Mouse (Mus musculus): ENCODE results near the gene Sphkap. TPM values are rescaled to one million over a fixed set of nuclear protein-coding genes. Genes with fewer than 3 reads are reported as not detected.

Gene Sphkap
- polyA plus RNA-seq, 1 experiment from 2014 or later: 0.01 TPM

DNA sequence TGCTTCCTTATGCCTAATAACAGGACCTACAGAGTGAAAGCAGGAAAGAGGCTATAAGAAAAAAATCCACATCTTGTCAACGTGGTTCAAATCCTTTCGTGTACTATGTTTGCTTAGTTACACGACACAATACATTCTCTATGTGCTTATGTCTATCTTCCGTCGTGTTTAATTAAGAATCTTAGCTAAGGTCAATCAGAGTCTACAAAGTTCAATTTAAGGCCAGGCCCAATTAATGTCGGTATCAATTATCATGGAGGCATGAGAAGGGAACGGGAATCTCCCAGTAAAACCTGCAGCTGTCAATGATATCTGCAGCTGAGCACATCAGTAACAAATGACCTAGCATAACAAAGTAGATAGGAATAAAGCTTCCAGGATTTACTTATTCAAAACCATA lies 122.1 kb downstream of the Sphkap start:
- ChIA-PET POLR2A (no interaction called here), CTCF (no interaction called here)
- TF ChIP-seq CTCF (IDR thresholded peaks at IDR 0.05): no peak
- in situ Hi-C loops (cut with MboI; ENCODE audit: low pct_unique_long_range_greater_than_20kb): no loop called here
- no peak for ATAC-seq
- H3K27me3 ChIP-seq: peaks cover 26% of the 10 kb centered on the region
- DNase-seq (ENCODE audit: low read depth, low spot score): no peak

DNA sequence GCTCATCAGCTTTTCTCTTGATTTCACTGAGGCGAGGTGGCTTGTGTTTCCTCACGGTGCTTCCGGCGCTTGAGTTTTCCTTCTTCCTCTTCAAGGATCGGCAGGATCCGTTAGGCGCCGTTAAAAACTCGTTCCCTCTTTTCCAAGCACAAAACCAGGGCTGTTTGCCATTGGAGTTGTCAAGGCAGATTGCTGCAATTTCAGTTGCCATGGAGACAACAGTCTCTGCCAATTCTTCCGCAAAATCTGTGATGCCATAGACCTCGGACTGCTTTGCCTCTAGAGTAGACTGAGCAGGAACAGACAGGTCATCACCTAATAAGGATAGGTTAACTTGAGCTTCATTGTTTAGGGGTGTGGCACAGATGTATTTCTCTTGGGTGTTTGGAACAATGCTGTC lies 131.0 kb downstream of the Sphkap start:
- DNase-seq (ENCODE audit: low read depth, low spot score) (no peak), ATAC-seq (no peak)
- H3K27me3 ChIP-seq: peaks cover 9% of the 10 kb centered on the region
- ChIA-PET CTCF (no interaction called here), POLR2A (no interaction called here)
- no peak for TF ChIP-seq CTCF (IDR thresholded peaks at IDR 0.05)
- in situ Hi-C loops (cut with MboI; ENCODE audit: low pct_unique_long_range_greater_than_20kb): no loop called here

DNA sequence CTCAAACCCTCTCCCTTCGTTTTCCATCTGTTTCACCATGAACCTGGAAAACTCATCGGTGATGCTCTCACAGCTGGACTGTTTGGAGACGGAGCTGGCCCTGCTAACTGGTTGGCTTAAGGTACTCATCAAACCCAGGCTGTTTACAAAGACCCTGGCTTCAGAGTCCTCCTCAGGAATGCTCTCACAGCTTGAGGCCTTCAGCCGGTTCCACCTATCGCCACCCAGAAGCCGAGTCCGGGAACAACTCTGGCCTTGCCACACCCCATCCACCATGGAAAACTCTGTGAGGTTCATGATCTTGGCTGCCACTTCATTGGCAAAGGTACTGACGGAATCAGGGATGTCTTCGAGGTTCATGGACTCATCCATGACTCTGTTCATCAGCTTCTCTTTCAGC lies 131.4 kb downstream of the Sphkap start:
- DNase-seq (ENCODE audit: low read depth, low spot score) (no peak), ATAC-seq (no peak)
- peaks cover 12% of the 10 kb centered on the region for H3K27me3 ChIP-seq
- in situ Hi-C loops (cut with MboI; ENCODE audit: low pct_unique_long_range_greater_than_20kb): no loop called here
- no peak for TF ChIP-seq CTCF (IDR thresholded peaks at IDR 0.05)
- ChIA-PET POLR2A (no interaction called here), CTCF (no interaction called here)

DNA sequence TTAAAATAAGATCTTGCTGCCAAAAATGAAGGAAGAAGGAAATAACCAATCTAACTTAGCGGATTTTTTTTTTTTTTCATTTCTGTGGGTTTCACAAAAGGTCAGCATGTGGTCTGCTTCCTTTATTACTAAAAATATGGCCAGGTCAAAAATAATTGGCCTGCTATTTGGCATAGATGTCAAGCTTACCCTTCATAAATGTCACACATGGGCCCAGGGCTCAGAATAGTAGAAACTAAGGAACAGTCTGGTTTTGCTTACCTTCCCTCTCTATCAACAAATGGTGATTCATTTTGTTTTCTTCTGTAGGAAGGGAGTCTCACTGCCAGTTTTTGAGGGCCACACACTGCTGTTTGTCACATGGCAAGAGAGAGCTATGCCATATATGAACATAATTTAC lies 156.3 kb downstream of the Sphkap start:
- in situ Hi-C loops (cut with MboI; ENCODE audit: low pct_unique_long_range_greater_than_20kb): no loop called here
- no peak for TF ChIP-seq CTCF (IDR thresholded peaks at IDR 0.05)
- CTCF ChIA-PET: no interaction called here
- ATAC-seq: no peak
- POLR2A ChIA-PET: no interaction called here
- DNase-seq (ENCODE audit: low read depth, low spot score): no peak
- H3K27me3 ChIP-seq: peaks cover 38% of the 10 kb centered on the region

DNA sequence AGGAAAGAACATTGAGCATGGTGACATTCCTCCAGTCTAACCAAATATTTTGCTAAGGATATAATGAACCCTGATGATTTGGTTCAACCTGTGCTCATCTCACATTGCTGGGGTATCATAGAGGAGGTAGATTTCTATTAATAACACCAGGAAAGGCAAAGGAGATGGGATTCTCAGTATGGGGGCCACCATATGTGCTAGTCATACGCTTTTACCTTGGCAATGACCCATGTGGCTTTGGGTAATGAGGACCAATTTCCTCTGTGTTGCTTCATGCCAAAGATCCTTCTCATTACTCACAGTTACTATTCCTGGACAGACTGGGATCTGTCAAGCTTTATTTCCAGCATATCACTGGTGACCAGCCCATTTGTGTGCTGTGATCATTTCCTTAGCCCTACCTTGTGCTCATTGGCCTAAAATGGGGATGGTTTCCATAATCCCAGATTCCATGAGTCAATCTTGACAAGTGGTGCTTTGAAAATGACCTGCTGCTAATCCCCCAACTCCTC lies 159.7 kb downstream of the Sphkap start:
- H3K27me3 ChIP-seq: peaks cover 12% of the 10 kb centered on the region
- DNase-seq (ENCODE audit: low read depth, low spot score) (no peak), ATAC-seq (no peak)
- in situ Hi-C loops (cut with MboI; ENCODE audit: low pct_unique_long_range_greater_than_20kb): no loop called here
- CTCF ChIA-PET: interaction anchor here (1.7 kb wide), 1 partner anchor 11 kb away, joined by 4 read pairs; no protein-coding TSS in a partner anchor
- TF ChIP-seq CTCF (IDR thresholded peaks at IDR 0.05): no peak
- POLR2A ChIA-PET: no interaction called here

DNA sequence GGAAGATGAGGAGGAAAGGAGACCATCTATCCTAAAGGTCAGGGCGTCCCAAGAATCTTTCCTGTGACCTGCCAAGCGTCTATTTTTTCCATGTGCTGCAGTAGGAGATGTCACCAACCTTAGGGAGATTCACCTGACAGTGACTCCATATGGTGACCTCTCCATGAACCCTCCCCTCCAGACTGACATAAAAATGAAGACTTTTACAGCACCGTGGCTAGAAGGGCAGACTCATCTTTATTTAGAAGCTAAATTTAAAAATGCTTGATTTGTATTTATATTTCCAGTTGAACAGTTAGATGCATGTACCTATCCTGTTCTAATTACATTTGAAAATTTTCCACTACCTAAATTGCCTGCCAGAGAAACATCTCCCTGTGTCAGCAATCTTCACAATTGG lies 180.1 kb downstream of the Sphkap start:
- no peak for TF ChIP-seq CTCF (IDR thresholded peaks at IDR 0.05)
- ChIA-PET POLR2A (no interaction called here), CTCF (interaction anchor here (0.6 kb wide), 1 partner anchor 262 kb away, joined by 3 read pairs; no protein-coding TSS in a partner anchor)
- in situ Hi-C loops (cut with MboI; ENCODE audit: low pct_unique_long_range_greater_than_20kb): no loop called here
- DNase-seq (ENCODE audit: low read depth, low spot score) (no peak), ATAC-seq (no peak)
- H3K27me3 ChIP-seq: peaks cover 8% of the 10 kb centered on the region

DNA sequence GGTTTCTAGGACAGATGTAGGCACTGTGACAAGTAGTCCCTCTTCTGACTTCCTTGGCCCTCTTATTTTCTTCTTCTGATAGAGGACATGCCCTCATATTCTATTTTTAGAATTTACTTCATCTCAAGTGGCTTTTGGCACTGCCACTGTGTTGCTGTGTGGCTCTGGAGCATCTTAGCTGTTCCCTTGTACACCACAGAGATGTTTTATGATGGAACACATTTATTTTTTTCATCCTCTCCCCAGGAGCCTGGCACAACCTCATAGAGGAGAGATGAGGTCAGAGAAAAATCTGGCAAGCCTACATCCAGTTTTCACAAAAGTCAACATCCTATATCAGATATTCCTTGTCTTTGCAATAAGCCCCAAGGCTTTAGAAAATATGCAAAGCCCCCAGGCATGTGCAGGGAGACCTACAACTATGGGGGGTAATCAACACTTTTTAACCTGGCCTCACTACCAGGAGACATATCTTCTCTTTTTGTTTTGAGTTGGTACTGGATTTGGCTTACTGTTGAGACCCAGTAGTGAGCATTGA lies 183.5 kb downstream of the Sphkap start:
- DNase-seq (ENCODE audit: low read depth, low spot score) (no peak), ATAC-seq (no peak)
- H3K27me3 ChIP-seq: peaks cover 11% of the 10 kb centered on the region
- no peak for TF ChIP-seq CTCF (IDR thresholded peaks at IDR 0.05)
- CTCF ChIA-PET: no interaction called here
- POLR2A ChIA-PET: no interaction called here
- in situ Hi-C loops (cut with MboI; ENCODE audit: low pct_unique_long_range_greater_than_20kb): loop anchor here (5.0 kb wide), 1 partner anchor 493 kb away; no protein-coding TSS in a partner anchor

DNA sequence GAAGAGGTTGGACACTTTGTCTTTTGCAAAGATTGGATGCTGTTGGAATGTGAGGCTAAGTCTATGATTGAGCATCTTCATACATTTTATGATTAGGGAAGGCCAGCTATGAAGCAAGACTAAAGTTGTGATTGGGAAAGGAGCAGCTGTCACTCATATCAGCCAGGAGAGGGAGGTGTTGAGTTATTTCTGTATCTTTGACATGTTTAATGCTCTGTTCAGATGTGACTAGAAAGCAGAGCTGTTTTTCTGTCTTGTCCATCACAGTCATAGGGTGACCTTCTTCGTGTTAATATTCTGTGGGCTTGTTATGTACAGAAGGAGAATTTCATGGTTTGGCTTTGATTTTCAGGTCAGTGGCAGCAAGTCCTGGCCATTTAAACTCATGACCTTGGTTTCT lies 184.9 kb downstream of the Sphkap start:
- peak; percentile 41 for TF ChIP-seq CTCF (IDR thresholded peaks at IDR 0.05)
- peaks cover 20% of the 10 kb centered on the region for H3K27me3 ChIP-seq
- in situ Hi-C loops (cut with MboI; ENCODE audit: low pct_unique_long_range_greater_than_20kb): loop anchor here (5.0 kb wide), 1 partner anchor 494 kb away; no protein-coding TSS in a partner anchor
- DNase-seq (ENCODE audit: low read depth, low spot score) (no peak), ATAC-seq (no peak)
- POLR2A ChIA-PET: no interaction called here
- CTCF ChIA-PET: no interaction called here

DNA sequence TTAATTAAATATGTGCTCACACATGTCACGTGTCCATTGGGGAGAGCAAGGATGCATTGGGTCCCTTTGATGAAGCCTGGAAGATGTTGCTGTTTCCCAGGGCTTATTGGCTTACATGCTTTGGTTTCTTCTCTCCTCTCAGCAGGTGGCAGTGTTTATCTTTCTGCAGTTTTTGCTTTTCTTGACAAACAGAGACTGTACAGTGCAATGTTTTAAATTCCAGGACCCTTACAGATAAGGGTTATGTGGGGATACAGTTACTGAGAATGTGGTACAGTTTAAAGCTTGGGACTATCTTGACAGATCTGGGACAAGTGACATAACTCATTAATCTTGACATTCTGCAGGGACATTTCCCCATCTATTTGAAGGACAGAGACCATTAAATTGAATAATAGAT lies 189.7 kb downstream of the Sphkap start:
- TF ChIP-seq CTCF (IDR thresholded peaks at IDR 0.05): peak; percentile 43
- ATAC-seq (no peak), DNase-seq (ENCODE audit: low read depth, low spot score) (no peak)
- ChIA-PET CTCF (interaction anchor here (1.3 kb wide), 1 partner anchor 9 kb away, joined by 4 read pairs; no protein-coding TSS in a partner anchor), POLR2A (no interaction called here)
- in situ Hi-C loops (cut with MboI; ENCODE audit: low pct_unique_long_range_greater_than_20kb): no loop called here
- H3K27me3 ChIP-seq: peaks cover 25% of the 10 kb centered on the region

DNA sequence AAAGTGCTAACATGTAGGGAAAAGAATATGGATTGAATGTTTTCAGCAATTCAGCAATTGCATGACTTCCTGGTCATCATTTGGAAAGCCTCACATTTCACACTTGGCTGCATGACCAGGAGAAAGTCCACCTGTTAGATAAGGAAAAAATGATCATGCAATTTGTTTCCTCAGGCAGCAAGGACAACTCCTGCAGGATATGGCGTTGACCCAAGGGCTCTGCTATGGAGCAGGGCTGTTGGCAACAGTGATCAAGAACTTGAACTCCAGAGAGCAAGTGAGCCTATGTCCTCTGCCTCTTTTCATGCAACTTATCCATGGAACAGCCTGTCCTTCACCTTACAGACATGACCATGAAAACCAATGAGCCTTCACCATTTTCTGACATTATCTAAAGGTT lies 198.0 kb downstream of the Sphkap start:
- ChIA-PET CTCF (no interaction called here), POLR2A (no interaction called here)
- ATAC-seq (no peak), DNase-seq (ENCODE audit: low read depth, low spot score) (no peak)
- H3K27me3 ChIP-seq: peaks cover 26% of the 10 kb centered on the region
- TF ChIP-seq CTCF (IDR thresholded peaks at IDR 0.05): no peak
- in situ Hi-C loops (cut with MboI; ENCODE audit: low pct_unique_long_range_greater_than_20kb): no loop called here

Other genes starting within 250 kb of the Sphkap start
- 0.27 TPM for gene Daw1, start 248.4 kb downstream of the Sphkap start, polyA plus RNA-seq (2021)

All from Patski (cell line).